Mouse (Mus musculus) spleen, postnatal 14 days (tissue): ENCODE measurements around the gene Wfdc16.
"Not testable (repeated sequence)": the region's sequence is repeated elsewhere in the genome, so short reads cannot be mapped to it uniquely, and the experiment has no call there.

Experiments used
- DNase-seq, 2 experiments: peaks; one replicate each; pipeline ENCODE4 v3.0.0; 2021 to 2022; ENCODE audit warnings: low spot score in 2 of 2

Wfdc16 gene

DNA sequence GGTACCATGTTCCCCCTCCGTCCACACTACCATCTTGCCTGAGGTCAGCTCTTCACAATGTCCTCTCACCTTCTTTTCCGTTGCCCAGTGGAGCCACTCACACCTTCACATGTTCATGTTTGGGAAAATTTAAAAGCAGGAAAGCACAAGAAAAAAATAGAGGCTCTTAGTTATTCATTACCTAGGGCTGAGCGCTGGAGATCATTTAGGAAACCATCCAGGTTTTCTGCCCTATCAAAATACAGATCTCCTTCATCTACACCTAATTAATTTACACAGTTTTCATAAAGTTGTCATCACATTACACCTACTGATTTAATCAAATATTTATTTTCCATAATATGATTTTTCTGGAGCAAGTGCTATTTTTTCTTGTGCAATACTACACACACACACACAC is at the start of gene Wfdc16:
Wfdc16 (minus strand) TSS at position 101 of the 400 bp plus-strand sequence.
- no peak for DNase-seq

DNA sequence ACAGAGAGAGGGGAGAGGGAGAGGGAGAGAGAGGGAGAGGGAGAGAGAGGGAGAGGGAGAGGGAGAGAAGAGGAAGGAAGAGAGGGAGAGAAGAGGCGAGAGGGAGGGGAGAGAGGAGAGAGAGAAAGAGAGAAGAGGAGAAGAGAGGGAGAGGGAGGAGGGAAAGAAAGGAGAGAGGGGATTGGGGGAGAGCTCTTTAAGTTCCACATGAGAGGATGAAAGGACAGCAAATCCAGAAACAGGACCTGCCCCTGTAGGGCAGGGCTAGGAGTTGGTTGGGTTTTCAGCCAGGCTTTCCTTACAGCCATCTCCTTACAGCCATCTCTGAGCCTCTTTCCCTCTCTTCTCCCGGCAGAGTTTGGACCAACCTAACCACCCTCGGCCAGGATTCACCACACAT is 46.2 kb upstream of the Wfdc16 start, which contains the start of gene Wfdc13:
Wfdc13 (plus strand) TSS at position 301 of the 400 bp plus-strand sequence.
- DNase-seq = no peak

DNA sequence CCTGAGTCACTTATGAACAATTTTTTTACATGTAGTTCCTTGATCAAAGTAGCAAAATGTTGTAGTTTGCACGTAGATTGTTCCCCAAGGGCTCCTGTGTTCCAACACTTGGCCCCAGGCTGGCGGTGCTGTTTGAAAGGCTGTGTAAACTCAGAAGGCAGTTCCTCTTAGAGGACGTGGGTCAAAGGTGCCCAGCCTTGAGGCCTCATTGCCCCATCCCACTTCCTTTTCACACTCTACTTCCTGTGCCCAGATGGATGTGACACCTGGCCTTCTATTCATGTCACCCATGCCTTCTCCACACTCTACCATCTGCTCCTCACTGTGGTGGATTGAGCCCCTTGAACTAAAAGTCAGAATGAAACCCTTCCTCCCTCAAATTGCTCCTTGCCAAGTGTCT is 41.3 kb upstream of the Wfdc16 start:
- no peak for DNase-seq

DNA sequence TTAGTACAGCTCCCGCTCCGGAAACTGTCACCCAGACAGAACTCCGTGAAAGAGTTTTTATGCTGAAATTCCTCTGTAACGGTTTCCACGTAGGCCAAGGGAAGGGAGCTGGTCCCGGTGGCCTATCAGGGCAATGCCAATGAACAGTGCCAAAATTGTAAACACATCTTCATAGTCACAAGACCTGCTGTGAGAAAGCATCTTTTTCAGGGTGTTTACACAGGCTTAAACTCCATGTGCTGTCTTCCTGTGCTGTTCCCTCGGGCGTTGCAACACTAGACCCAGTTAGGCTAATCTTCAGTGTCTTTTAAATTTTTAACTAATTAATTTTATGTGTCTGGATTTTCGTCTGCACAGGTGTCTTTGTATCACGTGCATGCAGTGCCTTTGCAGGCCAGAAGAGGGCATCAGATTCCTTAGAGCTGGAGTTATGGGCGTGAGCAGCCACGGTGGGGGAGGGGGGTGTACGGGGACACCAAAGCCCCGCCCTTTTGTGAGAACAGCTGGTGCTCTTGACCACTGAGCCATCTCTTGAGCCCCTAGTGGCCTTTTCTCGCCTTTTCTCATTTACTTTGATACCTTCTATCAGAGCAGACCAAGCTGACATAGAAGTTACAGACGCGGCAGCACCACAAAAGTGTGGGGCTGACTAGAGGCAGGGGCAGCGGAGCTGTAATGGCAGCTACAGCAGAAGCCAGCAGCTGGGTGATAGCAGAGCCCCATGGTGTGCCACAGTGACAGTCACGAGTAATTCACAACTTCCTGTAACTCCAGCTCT is 40.4 kb upstream of the Wfdc16 start:
- peak; percentile 53 to 69 for DNase-seq

DNA sequence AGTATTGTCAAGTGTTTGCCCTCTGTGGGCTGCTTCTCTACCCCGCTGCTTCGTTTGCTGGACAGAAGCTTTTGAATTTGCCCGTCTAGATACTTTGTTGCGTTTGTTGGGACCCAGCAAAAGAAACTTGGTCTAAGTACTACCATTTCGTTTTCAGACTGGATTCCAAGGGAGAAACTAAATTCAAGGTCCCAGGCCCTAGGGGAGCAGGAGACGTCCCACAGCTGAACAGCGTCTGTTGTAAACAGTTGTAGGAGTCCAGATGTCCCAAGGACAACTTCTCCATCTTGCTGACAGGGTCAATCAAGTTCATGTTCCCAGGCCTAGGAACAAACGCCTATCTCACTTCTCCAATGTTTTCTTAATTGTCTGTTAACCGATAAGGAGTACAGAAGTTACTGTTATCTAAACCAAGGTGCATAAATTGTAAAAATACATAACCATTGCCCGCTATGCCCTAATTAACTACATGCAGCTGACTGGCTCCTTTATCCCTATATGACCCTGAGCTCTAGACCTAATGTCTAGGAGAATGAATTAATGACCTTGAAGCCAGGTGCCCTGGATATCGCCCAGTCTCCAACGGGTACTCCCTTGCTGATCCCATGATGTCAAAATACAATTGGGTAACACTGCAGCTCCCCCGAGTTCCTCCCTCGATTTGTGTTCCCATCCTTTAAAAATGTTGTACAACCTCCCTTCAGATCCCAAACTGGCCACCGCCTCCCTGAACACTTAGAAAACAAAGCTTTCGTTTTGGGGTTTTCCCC is 38.5 kb upstream of the Wfdc16 start:
- DNase-seq = no peak

DNA sequence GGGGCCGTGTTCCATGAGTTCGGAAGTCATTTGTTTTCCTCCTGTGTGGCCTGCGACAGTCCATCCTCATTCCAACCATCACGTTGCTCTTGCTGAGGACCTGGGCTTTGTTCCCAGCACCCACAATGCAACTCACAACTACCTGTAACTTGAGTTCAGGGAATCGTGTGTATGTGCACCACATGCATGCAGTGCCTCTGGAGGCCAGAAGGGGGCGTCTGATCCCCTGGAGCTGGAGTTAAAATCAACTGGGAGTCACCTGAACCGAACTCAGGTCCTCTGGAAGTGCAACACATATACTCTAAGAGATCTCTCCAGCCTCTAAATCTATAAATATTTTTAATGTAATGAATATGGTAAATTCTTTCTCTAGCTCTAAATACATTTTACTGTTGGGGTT is 37.5 kb upstream of the Wfdc16 start:
- no peak for DNase-seq

DNA sequence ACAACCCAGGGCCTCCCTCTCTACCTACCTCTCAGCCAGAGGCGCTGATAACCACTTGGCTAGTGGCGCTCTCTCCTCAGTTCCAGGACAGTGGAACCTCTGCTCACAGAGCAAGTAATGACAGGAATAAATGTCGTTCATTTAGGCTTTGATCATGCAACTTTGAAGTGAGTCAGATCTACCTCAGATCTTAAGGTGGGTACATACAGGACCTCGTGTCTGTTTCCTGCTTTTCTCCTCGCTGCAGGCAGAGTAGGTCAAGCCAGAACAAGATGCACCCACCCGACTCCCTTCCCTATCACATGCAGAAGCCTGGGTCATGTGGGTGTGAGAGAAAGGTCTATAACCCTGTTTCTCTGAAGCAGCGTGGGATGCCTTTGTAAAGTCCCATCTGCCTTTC is 35.4 kb upstream of the Wfdc16 start, which contains the start of gene Wfdc11:
Wfdc11 (minus strand) TSS at position 101 of the 400 bp plus-strand sequence.
- DNase-seq = no peak

DNA sequence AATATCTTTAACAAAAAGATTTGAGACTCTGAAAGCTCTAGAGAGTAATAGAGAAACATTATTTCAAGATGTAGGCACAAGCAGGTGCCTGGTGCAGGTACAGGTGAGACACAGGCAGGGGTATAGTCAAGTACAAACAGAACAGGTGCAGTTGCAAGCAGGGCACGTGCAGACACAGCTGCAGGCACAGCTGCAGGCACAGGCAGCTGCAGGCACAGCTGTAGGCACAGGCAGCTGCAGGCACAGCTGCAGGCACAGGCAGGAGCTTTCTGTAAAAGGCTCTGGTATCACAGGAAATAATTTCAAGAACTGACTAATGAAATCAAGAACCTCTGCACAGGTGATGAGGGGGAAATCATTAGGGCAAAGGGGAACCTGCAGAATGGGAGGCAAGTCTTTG is 32.3 kb upstream of the Wfdc16 start:
- DNase-seq = no peak

DNA sequence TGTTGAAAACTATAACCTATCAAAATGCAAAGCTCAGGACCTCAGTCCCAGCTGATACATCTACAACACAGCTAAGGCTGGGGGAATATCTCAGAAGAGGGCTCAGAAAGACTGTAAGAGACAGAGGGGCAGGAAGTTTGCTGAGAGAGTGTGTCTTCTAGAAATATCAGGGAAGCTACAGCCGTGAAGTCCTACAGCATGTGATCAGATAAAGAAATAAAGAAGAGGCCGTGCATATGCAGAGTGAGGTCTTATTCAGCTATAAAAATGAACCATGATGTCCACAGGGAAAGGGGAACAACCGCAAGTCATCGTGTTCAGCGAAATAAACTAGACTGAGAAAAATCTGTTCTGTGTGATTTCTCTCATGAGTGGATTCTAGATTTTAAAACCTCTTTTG is 31.7 kb upstream of the Wfdc16 start:
- DNase-seq = no peak

DNA sequence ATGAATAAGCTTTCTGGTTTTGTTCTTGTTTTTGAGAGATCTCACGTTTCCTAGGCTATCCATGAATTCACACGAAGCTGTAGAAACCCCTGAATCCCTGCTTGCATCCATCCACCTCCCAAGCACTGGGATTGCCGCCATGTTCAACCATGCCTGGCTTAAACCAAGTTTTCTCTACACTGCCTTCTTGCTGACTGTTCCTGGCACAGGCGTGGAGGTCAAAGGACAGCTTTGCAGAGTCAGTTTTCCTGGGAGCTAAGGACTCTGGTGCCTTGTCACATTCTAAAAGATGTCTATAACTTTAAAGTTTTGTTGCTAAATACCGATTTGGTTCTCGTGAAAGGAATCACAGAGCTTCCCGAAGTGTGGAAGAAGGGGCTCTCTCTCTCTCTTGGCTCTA is 26.3 kb upstream of the Wfdc16 start:
- no peak for DNase-seq

DNA sequence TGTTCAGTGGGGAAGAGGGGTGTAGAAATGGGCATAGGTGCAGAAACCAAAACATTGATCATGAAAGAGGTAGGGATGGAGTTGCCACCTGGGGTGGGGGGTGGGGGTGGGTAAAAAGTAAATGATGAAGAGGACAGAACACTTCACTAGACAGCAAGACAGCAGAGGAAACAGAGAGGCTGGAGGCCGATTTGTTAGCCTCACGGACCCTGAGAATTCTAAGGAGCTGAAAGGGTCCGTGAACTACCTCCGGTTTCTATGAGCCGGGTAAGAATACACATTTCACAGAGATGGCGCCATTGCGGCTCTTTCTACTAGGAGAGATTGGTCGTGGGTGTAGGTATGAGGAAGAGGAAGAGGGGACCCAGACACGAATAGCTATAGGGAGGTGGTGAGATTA is 17.9 kb upstream of the Wfdc16 start, which contains the start of gene Wfdc9:
Wfdc9 (minus strand) TSS at position 101 of the 400 bp plus-strand sequence.
- no peak for DNase-seq

DNA sequence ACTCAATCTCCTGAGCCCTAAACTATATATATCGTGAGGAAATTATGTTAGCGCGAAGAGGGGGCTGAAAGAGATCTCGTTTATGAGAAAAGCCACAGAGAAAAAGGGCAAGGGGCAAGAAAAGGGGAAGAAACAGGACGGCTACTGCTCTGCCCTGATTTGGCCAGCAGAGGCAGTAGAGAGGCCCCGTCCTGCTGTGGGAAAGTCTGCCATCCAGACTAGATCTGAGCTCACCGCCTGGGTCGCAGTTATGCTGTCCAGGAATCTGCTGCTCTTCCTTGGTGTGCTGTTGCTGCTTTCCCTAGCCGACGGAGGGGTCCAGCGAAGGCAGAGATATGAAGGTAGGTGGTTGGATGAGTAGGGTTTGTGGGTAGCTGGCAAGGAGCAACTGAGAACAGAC is 17.3 kb upstream of the Wfdc16 start, which contains the start of gene Wfdc10:
Wfdc10 (plus strand) TSS at position 189 of the 400 bp plus-strand sequence.
- peak; percentile 17 to 44 for DNase-seq

DNA sequence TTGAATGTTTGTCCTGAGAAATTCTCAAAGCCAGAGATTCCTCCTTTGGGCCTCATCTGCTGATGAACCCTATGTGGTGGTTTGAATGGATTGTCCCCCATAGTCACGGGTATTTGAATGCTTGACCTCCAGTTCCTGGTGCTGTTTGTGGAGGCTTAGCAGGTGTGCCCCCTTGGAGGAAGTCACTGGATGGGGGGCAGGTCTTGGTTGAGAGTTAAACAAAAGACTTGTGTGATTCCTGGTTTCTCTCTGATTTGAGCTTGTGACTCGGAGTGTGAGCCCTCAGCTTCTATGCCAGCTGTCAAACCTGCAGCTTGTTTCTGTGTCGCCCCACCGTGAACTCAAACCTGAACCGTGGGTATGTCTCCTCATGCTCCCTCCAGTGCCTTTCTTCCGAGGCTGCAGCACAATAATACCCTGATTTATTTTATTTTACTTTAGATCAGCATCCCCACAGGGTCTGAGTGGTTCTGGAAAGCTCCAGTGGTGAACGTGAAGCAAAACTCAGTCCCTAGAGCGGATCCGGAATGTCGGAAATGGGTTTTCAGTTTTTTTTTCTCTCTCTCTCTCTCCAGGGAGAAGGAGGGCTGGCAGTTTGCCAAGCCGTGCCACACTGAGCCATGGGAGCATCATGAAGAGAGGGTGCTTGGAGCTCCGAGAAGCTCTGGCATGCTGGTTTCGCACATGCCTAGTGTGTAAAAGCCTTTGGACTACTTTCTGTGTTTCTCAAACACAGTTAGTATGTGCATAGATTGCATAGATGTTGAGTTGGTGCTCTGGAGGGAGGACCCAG is 3.5 kb upstream of the Wfdc16 start:
- no peak for DNase-seq

DNA sequence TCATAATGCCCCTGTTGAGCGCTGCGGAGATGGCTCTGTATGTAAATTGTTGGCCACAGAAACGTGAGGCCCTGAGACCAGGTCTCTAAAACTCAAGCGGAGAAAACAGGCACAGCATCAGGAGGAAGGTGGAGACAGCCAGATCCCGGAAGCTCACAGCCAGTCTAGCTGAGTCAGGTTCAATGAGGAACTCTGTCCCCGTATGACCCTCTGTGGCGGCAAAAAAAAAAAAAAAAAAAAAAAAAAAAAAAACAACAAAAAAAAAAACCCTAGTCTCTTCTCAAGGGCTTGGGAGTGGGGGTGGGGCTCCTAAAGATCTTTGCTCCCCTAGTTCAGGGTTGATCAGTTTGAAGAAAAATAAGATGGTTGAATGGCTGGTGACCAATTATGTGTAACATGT is 2.5 kb upstream of the Wfdc16 start:
- no peak for DNase-seq

DNA sequence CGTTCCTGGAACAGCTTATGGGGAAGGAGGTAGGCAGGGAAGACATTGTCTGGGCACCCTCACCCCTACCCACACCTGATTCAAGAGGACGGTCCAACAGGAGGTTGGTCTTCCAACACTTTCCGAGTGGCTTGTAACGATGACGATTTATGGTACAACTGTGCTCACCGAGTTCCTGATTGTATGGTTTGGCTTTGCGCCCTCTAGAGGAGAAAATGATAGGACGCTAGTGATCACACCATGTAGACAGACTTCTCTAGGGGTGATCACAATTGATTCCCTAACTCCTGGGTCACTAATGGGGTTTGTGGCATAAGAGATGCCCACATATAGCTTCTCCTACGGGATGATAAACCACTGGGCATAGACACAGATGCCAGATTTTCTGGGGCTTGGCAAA is 3.3 kb downstream of the Wfdc16 start:
- no peak for DNase-seq

DNA sequence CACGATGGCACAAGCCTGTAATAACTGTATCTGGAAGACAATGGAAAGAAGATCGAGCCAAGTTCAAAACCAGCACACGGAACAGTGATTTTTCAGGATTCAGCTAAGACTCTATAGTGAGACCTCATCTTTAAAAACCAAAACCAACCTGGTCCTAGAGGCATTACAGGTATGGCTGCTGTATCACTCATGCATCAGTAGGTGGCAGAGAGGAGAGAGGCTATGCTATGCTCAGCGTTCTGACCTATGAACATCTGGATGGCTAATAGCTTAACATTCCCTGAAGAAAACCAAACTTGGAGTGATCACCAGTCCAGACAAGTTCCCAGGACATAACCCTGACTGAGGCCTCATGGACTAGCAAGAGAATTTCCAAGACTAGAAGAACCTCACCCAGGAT is 16.8 kb downstream of the Wfdc16 start:
- DNase-seq = no peak

DNA sequence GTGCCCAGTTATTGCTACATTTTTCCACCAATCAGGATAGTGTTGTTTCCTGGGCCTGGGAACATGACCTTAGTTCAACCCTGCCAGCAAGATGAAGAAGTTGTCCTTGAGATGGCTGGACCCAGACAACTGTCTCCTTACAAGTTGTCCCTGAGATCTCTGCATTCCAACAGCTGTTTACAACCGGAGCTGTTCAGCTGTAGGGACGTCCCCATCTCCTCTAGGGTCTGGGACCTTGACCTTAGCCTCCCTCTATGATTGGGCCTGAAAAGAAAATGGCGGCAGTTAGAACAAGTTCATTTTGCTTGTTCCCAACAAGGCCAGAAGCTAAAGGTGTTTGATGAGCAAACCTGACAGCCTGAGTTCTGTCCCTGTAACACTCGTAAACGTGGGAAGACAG is 19.5 kb downstream of the Wfdc16 start:
- no peak for DNase-seq

DNA sequence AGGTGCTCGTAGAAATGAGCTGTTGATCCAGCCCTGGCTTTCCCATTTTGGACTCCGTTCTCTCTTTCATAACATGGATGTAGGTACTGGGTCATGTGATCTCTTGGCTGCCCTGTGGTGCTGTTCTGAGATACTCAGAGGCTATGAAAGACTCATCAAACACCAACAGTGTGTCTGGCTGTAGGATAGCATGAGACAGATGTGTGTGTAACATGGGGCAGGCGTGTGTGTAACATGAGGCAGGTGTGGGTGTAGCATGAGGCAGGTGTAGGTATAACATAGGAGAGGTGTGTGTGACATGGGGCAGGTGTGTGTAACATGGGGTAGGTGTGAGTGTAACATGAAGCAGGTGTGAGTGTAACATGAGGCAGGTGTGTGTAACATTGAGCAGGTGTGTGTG is 23.2 kb downstream of the Wfdc16 start:
- no peak for DNase-seq

DNA sequence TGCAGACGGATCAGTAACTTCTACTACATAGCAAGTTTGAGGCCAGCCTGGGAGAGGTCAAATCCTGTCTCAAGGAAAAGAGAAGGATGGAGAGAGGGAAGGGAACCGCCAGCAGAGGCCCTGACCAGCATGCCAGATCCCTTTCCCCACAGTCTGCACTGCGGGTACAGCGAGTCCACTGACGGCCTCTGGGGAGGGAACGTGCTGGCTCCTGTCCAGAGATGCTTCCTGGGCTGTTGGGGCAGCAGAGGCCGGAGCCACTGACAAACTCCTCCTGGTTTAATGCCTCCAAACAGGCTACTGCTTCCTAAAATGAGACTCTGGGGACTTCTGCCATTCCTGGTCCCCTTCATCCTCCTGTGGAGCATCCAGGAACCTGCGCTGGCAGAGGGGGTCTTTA is 25.1 kb downstream of the Wfdc16 start, which contains the start of the genes Wfdc6b and Wfdc8:
Wfdc6b (plus strand) TSS at position 52 of the 400 bp plus-strand sequence.
Wfdc8 (minus strand) TSS at position 156 of the 400 bp plus-strand sequence.
- not testable (repeated sequence) for DNase-seq

DNA sequence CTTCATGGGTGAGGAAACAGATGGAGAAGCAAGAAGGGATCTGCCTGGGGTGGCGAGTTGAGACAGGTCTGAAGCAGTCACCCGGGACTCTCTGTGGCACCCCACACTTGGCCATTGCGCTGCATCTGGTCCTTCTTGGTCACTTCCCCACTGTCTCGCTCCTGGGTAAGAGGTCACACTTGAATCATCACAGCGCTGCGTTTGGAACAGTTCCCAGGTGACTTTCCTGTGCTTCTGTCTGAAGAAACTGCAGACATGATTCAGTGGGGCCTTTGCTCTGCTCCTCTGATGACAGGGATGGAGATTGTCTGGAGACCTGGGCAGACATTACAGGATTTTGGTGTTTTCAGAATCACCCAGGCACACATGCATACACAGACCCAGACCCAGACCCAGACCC is 29.8 kb downstream of the Wfdc16 start:
- DNase-seq = no peak

DNA sequence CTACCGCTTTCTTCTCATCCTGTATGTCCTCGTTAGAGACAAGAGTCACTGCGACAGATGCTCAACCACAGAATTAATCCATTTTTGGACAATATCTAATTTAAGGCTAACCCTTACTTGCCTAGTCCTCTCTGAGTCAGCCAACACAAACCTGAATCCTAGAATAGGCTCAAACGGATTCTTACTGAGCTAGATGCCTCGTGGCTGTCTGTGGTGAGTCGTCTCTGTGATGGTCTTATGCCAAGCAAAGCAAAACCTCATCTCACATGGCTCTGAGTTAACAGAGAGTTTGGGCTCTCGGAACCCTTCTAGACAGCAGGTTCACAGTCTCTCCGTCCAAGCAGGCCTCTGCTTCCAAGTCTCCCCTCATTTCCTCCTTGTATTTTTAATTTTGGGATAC is 34.2 kb downstream of the Wfdc16 start:
- DNase-seq = no peak

DNA sequence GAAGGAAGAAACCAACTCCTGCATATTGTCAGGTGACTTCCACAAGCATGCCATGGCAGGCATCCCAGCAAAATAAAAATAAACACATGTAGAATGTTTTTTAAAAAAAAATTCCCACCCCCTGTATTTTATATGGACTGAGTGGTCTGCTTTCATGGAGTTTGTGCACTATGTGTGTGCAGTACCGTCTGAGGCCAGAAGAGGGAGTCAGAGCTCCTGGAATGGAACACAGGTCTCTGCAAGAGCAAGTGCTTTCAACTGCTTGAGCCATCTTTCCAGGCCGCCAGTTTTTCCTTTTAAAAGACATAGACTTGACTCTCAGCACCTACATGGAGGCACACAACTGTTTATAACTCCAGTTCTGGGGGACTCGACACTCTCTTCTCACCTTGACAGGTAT is 35.1 kb downstream of the Wfdc16 start:
- DNase-seq = no peak
